Mouse (Mus musculus): Measurements from ENCODE around the gene Slc43a1. TPM values are rescaled to one million over a fixed set of nuclear protein-coding genes. Genes with fewer than 3 reads are reported as not detected.
A peak's percentile ranks its signal among the peaks of the same experiment; 100 is the strongest.

Slc43a1 gene
- total RNA-seq, 2 experiments from 2014 or later: 487 to 794 TPM

DNA sequence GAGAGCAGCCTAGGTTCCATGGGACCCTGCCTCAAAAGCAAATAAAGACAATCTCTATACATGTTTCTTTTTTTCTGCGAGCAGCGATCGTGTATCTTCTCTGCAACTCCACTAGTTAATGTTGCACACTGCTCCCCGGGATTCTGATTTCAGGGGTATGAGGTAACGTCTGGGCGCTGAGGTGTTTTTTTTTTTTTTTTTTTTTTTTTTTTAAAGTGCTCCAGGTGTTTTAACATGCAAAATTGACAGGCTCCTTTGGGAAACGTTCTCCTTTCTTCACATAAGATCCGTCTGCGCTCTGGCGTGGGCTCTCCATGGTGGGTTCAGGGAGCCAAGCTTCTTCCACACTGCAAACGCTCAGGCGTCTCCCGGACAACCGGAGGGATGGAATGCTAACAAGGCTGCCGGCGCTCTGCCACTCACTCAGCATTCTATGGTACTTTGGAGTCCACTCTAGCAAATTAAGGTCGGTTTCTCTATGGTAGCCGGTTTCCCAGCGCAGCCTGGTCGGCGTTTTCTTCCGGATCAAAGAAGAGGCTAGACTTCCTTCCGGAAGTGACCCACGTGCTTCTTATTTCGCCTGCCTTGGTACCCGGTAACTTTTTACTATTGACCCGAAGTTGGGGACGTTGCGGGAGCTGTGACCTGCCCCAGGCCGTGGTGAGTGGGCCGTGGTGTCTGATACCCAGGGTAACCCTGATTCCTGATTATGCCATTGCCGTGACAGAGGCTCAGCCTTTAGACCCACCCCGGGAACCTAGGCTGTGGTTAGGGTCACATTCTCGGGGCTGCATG is 12.0 kb upstream of the Slc43a1 start, which contains the start of gene Timm10:
Gene Timm10 (plus strand): TSS at position 510 of the 795 bp plus-strand sequence.
- ATAC-seq (replicated peaks; ENCODE audit: low FRiP score, poor library complexity, severe bottlenecking): peak; percentile 91

DNA sequence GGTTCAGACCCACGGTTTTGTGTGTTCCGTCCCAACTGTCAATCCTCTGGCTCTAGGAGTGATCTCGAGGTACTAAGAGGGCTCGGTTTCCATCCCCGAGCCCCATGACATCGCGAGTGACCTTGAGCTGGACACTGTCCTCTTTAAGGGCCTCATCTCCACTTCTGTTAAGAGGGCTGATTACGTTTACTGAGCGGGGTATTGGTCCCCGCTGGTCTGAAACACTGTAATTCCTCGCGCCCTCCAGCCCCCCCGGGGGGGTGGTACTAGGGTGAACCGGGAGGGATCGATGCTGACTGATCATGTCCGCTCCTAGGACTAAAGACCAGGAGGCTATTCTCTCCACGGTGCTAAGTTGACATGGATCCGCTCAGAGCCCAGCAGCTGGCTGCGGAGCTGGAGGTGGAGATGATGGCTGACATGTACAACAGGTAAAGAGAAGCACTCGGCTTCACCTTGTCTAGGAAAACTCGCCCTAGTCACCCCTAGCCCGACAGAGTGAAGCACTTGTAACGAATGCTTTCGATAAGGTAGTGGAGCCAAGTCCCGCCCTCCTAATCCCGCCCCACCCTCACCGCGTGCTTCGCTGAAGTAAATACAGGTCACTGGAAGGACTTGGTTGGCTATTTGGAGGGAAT is 11.2 kb upstream of the Slc43a1 start:
- peak; percentile 79 for ATAC-seq (replicated peaks; ENCODE audit: low FRiP score, poor library complexity, severe bottlenecking)

DNA sequence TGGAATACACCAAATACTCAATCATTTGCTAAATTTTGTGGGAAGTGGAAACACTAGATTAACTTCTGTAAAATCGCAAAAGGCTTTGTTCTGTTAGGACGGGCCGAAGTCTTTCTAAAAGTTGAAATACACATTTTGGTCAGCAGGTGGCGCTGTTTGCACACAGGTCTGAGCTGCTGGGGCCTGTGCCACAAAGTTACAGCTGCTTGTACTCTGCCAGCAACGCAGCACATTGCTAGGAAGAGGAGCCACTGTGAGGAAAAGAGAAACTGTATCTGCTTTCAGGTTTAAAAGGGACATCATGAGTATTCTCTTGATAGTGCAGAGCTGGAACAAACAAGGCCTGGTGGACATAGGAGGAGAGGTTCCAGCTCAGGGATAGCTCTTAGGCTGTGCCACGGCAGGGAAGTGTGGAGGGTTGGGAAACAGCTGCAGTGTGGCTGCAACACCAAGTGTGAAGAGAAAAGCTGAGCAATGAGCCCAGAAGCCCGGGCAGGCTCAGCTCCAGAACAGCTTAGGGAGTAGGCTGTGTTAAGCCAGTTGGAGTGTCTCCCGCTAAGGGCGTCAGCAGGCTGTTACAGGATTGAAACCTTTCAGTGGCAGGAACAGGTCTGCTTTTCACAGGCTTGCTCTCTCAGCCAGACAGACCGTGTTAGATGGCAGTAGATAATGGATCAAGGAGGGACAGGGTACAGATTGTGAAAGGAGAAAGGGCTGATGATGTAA is 6.8 kb upstream of the Slc43a1 start:
- ATAC-seq (replicated peaks; ENCODE audit: low FRiP score, poor library complexity, severe bottlenecking): peak; percentile 60

DNA sequence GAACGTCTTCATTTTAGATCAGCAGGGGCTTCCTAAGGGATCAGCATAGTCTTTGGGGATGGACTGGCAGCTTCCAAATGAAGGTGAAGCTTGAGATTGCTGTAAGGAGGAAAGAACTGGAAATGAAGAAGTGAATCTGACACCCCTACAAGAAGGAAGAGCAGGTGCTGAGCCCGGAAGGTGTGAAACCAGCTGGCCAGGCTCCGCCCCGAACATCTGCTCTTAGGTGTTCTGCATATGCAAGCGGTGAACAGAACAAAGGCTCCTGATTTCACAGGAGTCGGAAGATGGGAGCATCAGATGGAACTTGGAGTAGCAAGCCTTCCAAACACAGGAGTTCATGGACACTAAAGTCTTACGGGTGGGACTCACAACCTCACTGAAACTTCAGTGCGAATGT is 1.5 kb upstream of the Slc43a1 start:
- no peak for ATAC-seq (replicated peaks; ENCODE audit: low FRiP score, poor library complexity, severe bottlenecking)

DNA sequence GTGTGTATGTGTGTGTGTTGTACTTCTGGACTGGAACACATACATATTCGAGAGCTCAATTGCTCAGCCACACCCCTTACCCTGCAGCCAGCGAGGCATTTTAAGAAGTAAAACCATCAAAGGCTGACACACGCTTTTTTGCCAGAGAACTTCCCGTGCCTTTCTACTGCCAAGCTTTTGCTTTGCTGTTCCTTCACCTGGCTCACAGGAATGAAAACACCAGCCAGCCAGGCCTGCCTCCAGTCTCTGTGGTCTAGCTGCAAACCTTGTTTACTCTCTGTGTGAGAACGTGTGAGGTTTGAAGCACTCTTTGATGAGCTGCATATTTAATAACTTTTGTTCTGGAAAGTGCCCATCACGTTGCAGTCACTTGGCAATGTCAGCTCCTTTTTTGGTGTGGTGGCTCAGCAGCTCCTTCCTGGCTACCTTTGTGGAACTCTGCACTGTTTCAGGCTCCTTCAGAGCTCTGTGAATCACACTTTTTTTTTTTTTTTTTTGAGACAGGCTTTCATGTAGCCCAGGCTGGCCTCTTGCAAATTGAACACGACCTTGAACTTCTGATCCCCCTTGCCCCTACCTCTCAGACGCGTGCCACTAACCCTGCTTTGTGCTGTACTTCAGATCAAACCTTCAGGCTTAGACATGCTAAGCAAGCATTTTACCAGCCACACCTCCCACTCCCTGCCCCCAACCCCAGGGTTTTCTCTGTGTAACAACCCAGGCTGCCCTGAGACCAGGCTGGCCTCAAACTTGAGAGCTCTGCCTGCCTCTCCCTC is 645 bp upstream of the Slc43a1 start:
- ATAC-seq (replicated peaks; ENCODE audit: low FRiP score, poor library complexity, severe bottlenecking): no peak

DNA sequence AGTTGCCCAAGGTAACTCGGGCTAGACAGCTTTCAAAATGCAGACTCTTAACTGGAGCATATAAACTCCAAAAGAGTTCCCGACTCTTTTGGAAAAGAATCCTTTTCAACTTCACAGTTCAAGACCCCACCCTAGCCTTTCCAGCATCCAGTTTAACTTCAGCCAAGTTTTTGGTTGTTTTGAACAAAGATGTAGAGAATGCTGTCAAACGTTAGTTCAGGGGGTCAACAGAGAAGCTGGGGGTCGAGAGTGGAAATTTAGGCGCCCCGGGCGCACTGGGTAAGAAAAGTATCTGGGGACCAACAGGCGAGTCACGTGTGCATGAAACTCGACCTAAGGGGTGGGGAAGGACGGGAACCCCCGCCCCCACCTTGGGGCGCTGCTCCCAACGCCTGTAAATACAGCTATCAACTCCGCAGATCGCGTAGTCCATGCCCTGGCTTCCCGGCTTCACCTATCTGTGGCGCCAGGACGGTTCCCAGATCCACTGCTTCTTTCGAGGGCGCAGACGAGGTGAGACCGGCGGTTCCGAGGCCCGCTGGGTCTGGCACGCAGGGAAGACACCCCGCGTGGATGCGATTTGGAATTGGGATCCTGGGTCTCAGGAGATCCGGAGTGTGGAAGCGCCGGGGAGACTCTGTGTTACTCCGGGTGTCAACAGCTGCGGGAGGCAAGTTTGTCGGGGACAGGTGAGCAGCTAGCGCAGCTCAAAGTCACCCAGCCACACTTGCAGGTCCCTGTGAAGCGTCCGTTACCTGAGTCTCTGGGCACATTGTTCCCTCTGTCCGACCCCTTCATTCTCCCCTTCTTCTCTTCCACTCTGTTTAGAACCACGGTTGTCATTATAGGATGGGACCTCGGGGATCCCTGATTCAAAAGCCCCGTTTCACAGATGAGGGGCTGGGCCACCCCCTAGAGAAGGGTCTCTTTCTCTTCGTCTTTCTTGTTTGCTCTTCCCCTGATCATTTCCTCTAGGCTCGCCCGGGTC is 637 bp downstream of the Slc43a1 start:
- peak; percentile 65 for ATAC-seq (replicated peaks; ENCODE audit: low FRiP score, poor library complexity, severe bottlenecking)

DNA sequence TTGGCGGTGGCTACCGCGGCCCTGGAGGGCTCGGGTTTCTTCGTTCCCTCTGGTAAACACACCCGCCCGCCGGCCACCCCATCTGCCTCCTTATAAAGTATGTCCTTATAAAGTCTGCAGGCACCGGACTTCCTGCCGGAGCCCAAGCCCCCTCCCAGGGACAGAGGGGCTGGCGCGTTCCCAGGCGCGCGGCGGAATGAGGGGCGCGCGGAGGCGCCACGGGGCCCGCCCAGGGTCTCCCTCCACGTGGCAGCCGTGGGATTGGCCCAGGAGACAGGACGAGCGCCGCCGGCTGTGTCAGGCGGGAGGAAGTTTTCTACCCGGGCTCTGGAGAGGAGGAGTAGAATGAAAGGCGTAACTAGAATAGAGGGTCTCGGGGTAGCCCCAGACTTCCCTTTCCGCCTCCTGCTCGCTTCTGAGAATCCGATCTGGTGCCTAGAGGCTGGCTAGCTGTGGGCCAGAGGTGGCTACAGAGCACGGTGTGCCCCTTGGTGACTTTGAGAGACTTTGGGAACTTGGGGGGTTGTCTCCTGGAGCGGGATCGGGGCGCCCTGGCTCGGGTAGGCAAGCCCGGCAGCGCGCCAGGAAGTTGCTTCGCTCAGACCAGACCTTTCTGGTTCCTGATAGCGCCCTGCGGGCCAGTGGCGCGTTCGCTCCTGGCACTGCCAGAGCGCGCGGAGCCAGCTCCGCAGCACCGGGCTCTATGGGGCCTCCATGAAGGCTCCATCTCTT is 1.5 kb downstream of the Slc43a1 start:
- ATAC-seq (replicated peaks; ENCODE audit: low FRiP score, poor library complexity, severe bottlenecking): peak; percentile 53

DNA sequence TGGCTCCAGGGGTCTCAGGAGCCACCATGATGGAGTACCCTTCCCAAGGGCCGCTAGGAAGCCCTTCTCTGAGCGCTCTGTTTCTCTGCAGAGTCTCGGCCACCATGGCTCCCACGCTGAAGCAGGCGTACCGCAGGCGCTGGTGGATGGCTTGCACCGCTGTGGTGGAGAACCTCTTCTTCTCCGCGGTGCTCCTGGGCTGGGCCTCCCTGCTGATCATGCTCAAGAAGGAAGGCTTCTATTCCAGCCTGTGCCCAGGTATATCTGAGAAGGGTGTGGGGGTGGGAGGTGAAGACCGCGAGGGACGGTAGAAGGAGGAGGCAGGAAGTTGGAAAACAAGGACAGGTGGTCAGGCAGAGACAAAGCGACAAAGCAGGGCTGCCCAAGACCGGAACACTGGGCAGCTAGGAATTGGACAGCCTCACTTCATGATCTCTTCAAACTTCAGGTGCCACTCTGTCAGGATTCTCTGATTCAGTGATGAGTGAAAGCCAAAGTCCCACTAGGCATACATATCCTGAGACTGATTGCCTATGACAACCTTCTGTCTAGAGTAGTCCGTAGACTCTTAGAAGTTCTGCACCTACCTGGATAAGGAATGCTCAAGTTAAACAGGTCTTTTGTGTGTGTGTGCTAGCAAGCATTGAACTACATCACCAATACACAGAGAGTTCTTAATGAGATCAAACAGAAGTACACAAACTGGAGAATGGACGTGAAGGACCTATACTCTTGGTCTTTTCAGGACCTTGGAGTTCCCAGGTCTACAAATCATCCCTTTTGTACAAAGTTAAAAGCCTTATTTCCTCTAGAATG is 2.3 kb downstream of the Slc43a1 start:
- ATAC-seq (replicated peaks; ENCODE audit: low FRiP score, poor library complexity, severe bottlenecking): peak; percentile 8; the same call in 1 of the 2 replicates

DNA sequence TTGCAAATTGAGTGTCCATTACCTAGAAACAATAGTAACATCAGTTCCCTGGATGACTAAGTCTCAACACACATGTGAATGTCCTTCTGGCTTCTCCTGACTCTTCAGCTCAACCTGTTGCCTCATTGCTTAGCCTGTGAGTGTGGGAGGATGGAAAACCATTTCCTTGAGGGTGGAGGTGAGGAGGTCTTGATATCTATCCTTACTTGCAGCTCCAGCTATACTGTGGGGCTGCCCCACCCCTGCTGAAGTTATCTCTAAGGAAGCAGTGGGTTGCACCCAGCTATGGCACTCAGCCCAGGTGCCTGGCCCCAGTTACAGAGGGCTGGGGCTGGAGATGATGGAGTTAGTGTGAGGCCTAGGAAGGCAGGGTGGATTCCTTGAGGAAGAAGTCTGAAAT is 3.3 kb downstream of the Slc43a1 start:
- peak; percentile 81 for ATAC-seq (replicated peaks; ENCODE audit: low FRiP score, poor library complexity, severe bottlenecking)

DNA sequence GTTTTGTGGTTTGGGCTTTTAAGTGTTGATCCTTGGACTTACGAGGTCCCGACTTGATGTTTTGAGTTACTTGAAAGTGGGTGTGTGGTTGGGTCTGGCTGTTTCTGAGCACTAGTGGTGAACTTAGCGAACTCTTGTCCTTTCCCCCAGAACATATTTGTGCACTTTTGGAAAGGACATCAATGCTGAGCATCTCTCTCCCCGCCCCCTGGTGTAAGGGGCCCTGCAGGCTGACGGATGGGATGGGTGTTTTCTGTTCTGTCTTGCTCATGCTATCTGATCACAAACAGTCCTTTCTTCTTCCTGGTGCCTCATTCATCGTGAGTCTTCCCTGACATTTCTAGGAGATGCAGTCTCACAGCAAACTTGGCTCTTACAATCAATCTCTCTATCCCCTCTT is 5.0 kb downstream of the Slc43a1 start:
- ATAC-seq (replicated peaks; ENCODE audit: low FRiP score, poor library complexity, severe bottlenecking): no peak

DNA sequence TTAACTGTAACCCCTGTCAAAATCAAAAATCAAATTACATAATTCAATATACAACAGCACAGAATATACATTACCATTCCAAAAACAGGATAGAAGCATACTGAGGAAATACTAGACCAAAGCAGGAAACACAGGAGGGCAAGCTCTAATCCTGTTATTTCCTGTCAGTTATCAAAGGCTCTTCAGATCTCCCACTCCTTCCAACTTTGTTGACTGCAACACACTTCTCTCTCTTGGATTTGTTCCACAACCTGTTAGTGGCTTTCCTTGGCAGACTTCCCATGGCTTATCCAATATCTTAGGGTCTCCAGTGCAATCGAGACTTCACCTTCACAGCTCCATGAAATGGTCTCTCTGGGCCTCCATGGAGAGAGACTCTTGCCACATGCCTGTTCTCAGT is 6.6 kb downstream of the Slc43a1 start:
- no peak for ATAC-seq (replicated peaks; ENCODE audit: low FRiP score, poor library complexity, severe bottlenecking)

DNA sequence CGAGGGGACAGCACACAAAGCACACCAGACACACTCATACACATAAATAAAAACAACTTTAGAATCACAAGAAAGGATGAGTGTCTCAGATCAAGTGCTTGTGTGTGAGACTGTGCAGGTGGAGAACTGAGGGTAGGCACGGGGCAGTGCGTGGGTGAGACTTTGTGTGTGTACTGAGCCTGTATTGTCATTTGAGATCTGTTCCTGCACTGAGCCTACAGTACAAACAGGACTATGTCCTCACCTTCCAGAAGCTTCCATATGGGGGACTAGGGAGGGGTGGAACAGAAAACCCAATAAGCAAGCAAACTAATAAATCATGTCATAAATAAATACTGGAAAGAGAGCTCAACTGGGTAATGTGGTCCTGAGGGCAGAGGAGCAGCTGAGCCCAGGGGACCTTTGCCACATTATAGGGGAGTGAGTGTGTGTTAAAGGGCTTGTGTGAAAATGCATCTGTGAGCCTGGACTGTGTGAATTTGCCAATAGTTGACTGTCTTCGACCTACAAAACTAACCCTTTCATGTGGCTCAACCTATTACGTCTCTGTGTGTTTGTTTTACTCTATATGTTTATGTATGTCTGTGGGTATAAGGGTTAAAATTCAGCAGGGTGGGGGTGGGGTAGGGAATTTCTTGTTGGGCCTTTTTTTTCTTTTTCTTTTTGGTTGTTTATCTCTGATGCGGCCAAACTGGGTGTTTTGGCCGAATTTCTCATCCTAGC is 11.9 kb downstream of the Slc43a1 start:
- ATAC-seq (replicated peaks; ENCODE audit: low FRiP score, poor library complexity, severe bottlenecking): no peak

DNA sequence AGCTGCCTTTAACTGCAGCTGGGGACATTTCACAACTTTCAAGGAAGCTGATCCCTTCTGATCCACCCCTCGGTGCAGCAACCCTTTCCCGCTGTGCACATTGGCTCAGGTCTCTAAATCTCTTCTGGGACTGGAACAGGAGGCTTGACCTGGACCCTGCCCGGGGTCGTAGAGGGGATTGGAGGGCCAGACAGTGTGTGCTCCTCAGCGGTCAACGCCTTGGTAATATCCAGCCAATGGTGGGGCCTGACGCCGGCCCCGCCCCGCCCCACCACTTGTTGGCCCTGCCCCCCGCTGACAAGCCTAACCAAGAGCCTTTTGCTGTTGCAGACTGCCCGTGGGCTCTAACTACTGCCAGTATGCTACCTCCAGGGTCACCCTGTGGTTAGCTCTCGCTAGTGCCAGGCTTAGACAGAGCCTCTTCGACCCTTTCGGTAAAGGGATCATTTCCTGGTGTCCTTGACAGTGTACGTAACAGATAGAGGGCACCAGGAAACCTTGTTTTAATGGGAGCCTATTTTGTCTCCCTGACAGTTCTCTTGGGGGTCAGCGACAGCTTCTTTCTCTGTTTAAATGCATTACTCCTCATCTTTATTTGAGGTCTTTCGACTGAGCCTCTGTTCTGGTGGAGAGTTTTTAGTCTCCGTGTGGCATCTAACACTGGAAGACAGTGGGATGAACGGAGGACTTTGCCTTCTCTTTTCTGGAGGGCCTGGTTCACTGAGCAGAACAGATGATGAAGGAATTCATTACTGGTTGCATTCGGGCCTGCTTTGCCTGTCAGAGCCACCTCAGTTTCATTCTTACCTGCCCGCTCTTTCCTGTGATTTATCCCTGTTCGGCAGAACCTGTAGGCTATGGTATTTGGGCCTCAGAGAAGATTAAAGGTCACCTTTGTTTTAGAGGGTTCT is 12.7 kb downstream of the Slc43a1 start:
- no peak for ATAC-seq (replicated peaks; ENCODE audit: low FRiP score, poor library complexity, severe bottlenecking)

DNA sequence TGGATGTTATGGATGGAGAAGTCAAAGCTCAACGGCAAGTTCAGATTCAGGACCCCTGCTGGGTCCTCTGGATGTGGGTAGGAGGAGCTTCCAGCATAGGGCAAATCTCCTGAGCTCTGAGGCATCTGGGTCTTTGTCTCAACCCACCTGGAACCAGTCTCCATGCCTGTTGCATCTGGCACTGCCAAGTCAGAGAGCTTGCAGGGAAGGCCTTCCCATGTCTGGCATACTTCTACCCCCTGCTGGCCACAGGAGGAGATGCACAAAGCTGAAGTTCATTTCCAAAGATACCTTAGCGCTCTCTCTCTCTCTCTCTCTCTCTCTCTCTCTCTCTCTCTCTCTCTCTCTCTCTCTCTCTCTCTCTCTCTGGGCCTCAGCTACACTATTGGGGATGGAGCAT is 17.1 kb downstream of the Slc43a1 start:
- peak; percentile 65 for ATAC-seq (replicated peaks; ENCODE audit: low FRiP score, poor library complexity, severe bottlenecking)

DNA sequence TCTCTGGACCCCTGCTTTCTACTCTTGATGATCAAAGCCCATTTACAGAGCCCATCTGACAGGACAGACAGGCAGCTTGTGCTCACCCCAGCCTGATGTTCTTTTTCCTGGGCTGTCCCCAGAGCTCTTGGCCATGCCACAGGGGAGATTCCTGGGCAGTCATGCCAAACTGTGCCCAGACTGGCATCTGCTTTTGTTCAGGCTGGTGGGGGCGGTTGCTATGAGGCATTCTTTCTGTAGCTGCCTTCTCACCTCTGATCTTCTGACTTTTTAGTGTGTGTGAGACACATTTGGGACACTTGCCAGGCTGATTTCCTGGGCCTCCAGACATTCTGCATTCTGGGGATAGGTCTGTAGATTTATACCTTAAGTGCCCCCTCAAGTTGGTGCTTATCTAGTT is 19.9 kb downstream of the Slc43a1 start:
- ATAC-seq (replicated peaks; ENCODE audit: low FRiP score, poor library complexity, severe bottlenecking): no peak
